Mouse (Mus musculus) hindbrain, embryonic 13.5 days (tissue): ENCODE measurements at regions not wholly inside any gene's neighbourhood (a gene's known extent, or its start where the extent isn't known, plus 50 kb on each side); places are given as distances from the start of the nearest gene placed in this dataset.
A peak's percentile ranks its signal among the peaks of the same experiment; 100 is the strongest.

ENCODE experiments used
- ATAC-seq: fragments of 200-750 bp; cut with Nextera tagmentation; 2 replicates; pipeline ENCODE4 v1.8.0; 2017; ENCODE audit warnings: moderate TSS enrichment; ENCODE audit not compliant: low FRiP score
- H3K27ac ChIP-seq: fragments of 300-500 bp; sonication (generic); 2 replicates; pipeline ENCODE4 v1.5.1; 2015; ENCODE audit warnings: inconsistent platforms, mild to moderate bottlenecking, moderate library complexity
- H3K27me3 ChIP-seq: fragments of 300-500 bp; sonication (generic); 2 replicates; pipeline ENCODE4 v1.6.1; 2015; ENCODE audit warnings: mild to moderate bottlenecking, inconsistent platforms
- H3K36me3 ChIP-seq: fragments of 300-500 bp; sonication (generic); 2 replicates; pipeline ENCODE4 v1.6.1; 2015; ENCODE audit warnings: mild to moderate bottlenecking, inconsistent platforms
- H3K4me1 ChIP-seq: fragments of 300-500 bp; sonication (generic); replicated peaks from 2 replicates; pipeline ENCODE4 v1.6.1; 2015; ENCODE audit warnings: inconsistent platforms
- H3K4me2 ChIP-seq: fragments of 300-500 bp; sonication (generic); 2 replicates; pipeline ENCODE4 v1.6.1; 2015; ENCODE audit warnings: inconsistent platforms, mild to moderate bottlenecking, moderate library complexity
- H3K4me3 ChIP-seq: fragments of 300-500 bp; sonication (generic); 2 replicates; pipeline ENCODE4 v1.5.1; 2015; ENCODE audit warnings: mild to moderate bottlenecking, inconsistent platforms
- H3K9ac ChIP-seq: fragments of 300-500 bp; sonication (generic); 2 replicates; pipeline ENCODE4 v1.6.1; 2015; ENCODE audit warnings: mild to moderate bottlenecking, inconsistent platforms
- H3K9me3 ChIP-seq: fragments of 300-500 bp; sonication (generic); 2 replicates; pipeline ENCODE4 v1.6.1; 2016; ENCODE audit warnings: inconsistent platforms
- WGBS: fragments of 180-500 bp; shearing (Covaris S2); methylation state at CpG from one replicate; pipeline ENCODE4 v1.1.7; 2015; 5-methylcytosine and 5-hydroxymethylcytosine counted together

GRCm38 (mm10) chr12:106764516-106764915 lies 723.9 kb upstream of the 3110018I06Rik start:
- WGBS: 84% methylated on average over 7 of the region's 7 CpGs
- Histone ChIP-seq H3K36me3 (no peaks in the 10 kb centered on the region), H3K27ac (no peak overlapping the region), H3K9ac (no peak overlapping the region), H3K9me3 (peaks cover 5% of the 10 kb centered on the region; the same call in 1 of the 2 replicates), H3K4me1 (no peaks in the 10 kb centered on the region), H3K4me3 (no peak overlapping the region), H3K4me2 (no peak overlapping the region), H3K27me3 (no peaks in the 10 kb centered on the region)
- no peak for ATAC-seq

GRCm38 (mm10) chr12:106773536-106773935 lies 714.9 kb upstream of the 3110018I06Rik start:
- H3K4me3 ChIP-seq: no peak overlapping the region
- H3K4me2 ChIP-seq: no peak overlapping the region
- H3K9me3 ChIP-seq: no peaks in the 10 kb centered on the region
- no peaks in the 10 kb centered on the region for H3K36me3 ChIP-seq
- H3K27ac ChIP-seq: no peak overlapping the region
- no peaks in the 10 kb centered on the region for H3K4me1 ChIP-seq
- no peak for ATAC-seq
- H3K27me3 ChIP-seq: no peaks in the 10 kb centered on the region
- H3K9ac ChIP-seq: no peak overlapping the region
- WGBS: 59% methylated on average over 4 of the region's 4 CpGs

GRCm38 (mm10) chr12:106796596-106796995 lies 691.8 kb upstream of the 3110018I06Rik start:
- ATAC-seq: no peak

GRCm38 (mm10) chr12:106819736-106820135 lies 668.7 kb upstream of the 3110018I06Rik start:
- no peak overlapping the region for H3K4me2 ChIP-seq
- H3K9ac ChIP-seq: no peak overlapping the region
- WGBS: 88% methylated on average over 6 of the region's 6 CpGs
- no peaks in the 10 kb centered on the region for H3K36me3 ChIP-seq
- H3K4me1 ChIP-seq: no peaks in the 10 kb centered on the region
- H3K9me3 ChIP-seq: no peaks in the 10 kb centered on the region
- ATAC-seq: no peak
- H3K4me3 ChIP-seq: no peak overlapping the region
- H3K27ac ChIP-seq: no peak overlapping the region
- H3K27me3 ChIP-seq: no peaks in the 10 kb centered on the region

More at GRCm38 (mm10) chr12:106796596-106796995, 691.8 kb upstream of the 3110018I06Rik start:
- Histone ChIP-seq H3K9me3 (no peaks in the 10 kb centered on the region), H3K9ac (no peak overlapping the region), H3K4me1 (0 out of 2 replicates have a peak, but pooled peaks cover 4% of the 10 kb centered on the region), H3K4me3 (no peak overlapping the region), H3K4me2 (no peak overlapping the region), H3K36me3 (no peaks in the 10 kb centered on the region), H3K27ac (no peak overlapping the region), H3K27me3 (no peaks in the 10 kb centered on the region)
- 77% methylated on average over 7 of the region's 7 CpGs for WGBS

GRCm38 (mm10) chr12:106822311-106822710 lies 666.1 kb upstream of the 3110018I06Rik start:
- H3K4me1 ChIP-seq: no peaks in the 10 kb centered on the region
- no peak overlapping the region for H3K9ac ChIP-seq
- no peak overlapping the region for H3K27ac ChIP-seq
- WGBS: 83% methylated on average over 4 of the region's 4 CpGs
- H3K36me3 ChIP-seq: no peaks in the 10 kb centered on the region
- H3K9me3 ChIP-seq: no peaks in the 10 kb centered on the region
- no peak overlapping the region for H3K4me3 ChIP-seq
- no peaks in the 10 kb centered on the region for H3K27me3 ChIP-seq
- no peak for ATAC-seq
- no peak overlapping the region for H3K4me2 ChIP-seq

GRCm38 (mm10) chr12:106828542-106828941 lies 659.9 kb upstream of the 3110018I06Rik start:
- no peak overlapping the region for H3K27ac ChIP-seq
- ATAC-seq: no peak
- 45% methylated on average over 3 of the region's 3 CpGs for WGBS

GRCm38 (mm10) chr12:106829323-106829722 lies 659.1 kb upstream of the 3110018I06Rik start:
- no peak for ATAC-seq
- Histone ChIP-seq H3K27me3 (no peaks in the 10 kb centered on the region), H3K9me3 (no peaks in the 10 kb centered on the region), H3K9ac (peak overlapping the region; percentile 56), H3K36me3 (no peaks in the 10 kb centered on the region), H3K4me1 (peaks cover 13% of the 10 kb centered on the region), H3K4me3 (no peak overlapping the region), H3K27ac (peak overlapping the region; percentile 55), H3K4me2 (no peak overlapping the region)
- WGBS: 19% methylated on average over 9 of the region's 9 CpGs

More at GRCm38 (mm10) chr12:106828542-106828941, 659.9 kb upstream of the 3110018I06Rik start:
- H3K4me1 ChIP-seq: peaks cover 13% of the 10 kb centered on the region
- no peaks in the 10 kb centered on the region for H3K36me3 ChIP-seq
- H3K4me3 ChIP-seq: no peak overlapping the region
- H3K9ac ChIP-seq: no peak overlapping the region
- no peaks in the 10 kb centered on the region for H3K9me3 ChIP-seq
- no peaks in the 10 kb centered on the region for H3K27me3 ChIP-seq
- H3K4me2 ChIP-seq: no peak overlapping the region

- Histone ChIP-seq H3K4me2 (no peak overlapping the region), H3K4me3 (no peak overlapping the region), H3K36me3 (no peaks in the 10 kb centered on the region), H3K9ac (no peak overlapping the region), H3K27ac (no peak overlapping the region), H3K4me1 (peaks cover 14% of the 10 kb centered on the region), H3K9me3 (no peaks in the 10 kb centered on the region), H3K27me3 (no peaks in the 10 kb centered on the region)
- 71% methylated on average over 3 of the region's 3 CpGs for WGBS
- ATAC-seq: no peak
Observed at GRCm38 (mm10) chr12:106835241-106835640, 653.2 kb upstream of the 3110018I06Rik start.

GRCm38 (mm10) chr12:106839618-106840017 lies 648.8 kb upstream of the 3110018I06Rik start:
- ATAC-seq: no peak
- Histone ChIP-seq H3K9ac (no peak overlapping the region), H3K4me2 (no peak overlapping the region), H3K4me3 (no peak overlapping the region), H3K4me1 (peaks cover 32% of the 10 kb centered on the region), H3K9me3 (no peaks in the 10 kb centered on the region), H3K36me3 (no peaks in the 10 kb centered on the region), H3K27me3 (no peaks in the 10 kb centered on the region), H3K27ac (peak overlapping the region; percentile 18; the same call in 1 of the 2 replicates)
- 25% methylated on average over 5 of the region's 5 CpGs for whole genome bisulfite sequencing

- no peak for ATAC-seq
- H3K27ac ChIP-seq: no peak overlapping the region
- 58% methylated on average over 9 of the region's 9 CpGs for WGBS
- H3K4me1 ChIP-seq: peaks cover 32% of the 10 kb centered on the region
- H3K27me3 ChIP-seq: peaks cover 3% of the 10 kb centered on the region; the same call in 1 of the 2 replicates
- H3K4me2 ChIP-seq: no peak overlapping the region
- no peaks in the 10 kb centered on the region for H3K36me3 ChIP-seq
- H3K9ac ChIP-seq: no peak overlapping the region
- H3K9me3 ChIP-seq: no peaks in the 10 kb centered on the region
- H3K4me3 ChIP-seq: no peak overlapping the region
Observed at GRCm38 (mm10) chr12:106840150-106840651, 648.2 kb upstream of the 3110018I06Rik start.

GRCm38 (mm10) chr12:106841996-106842395 lies 646.4 kb upstream of the 3110018I06Rik start:
- Histone ChIP-seq H3K4me2 (no peak overlapping the region), H3K4me1 (peaks cover 32% of the 10 kb centered on the region), H3K27me3 (peaks cover 4% of the 10 kb centered on the region; the same call in 1 of the 2 replicates), H3K9me3 (no peaks in the 10 kb centered on the region), H3K4me3 (no peak overlapping the region), H3K27ac (no peak overlapping the region; the same call in 1 of the 2 replicates), H3K36me3 (no peaks in the 10 kb centered on the region), H3K9ac (0 out of 2 replicates have a peak overlapping the region, but pooled peaks have one; percentile 39)
- WGBS: 48% methylated on average over 8 of the region's 8 CpGs
- no peak for ATAC-seq

GRCm38 (mm10) chr12:106842396-106842795 lies 646.0 kb upstream of the 3110018I06Rik start:
- ATAC-seq: no peak
- no peaks in the 10 kb centered on the region for H3K9me3 ChIP-seq
- H3K27me3 ChIP-seq: peaks cover 4% of the 10 kb centered on the region; the same call in 1 of the 2 replicates
- H3K4me2 ChIP-seq: no peak overlapping the region
- 0 out of 2 replicates have a peak overlapping the region, but pooled peaks have one; percentile 39 for H3K9ac ChIP-seq
- H3K4me3 ChIP-seq: no peak overlapping the region
- H3K27ac ChIP-seq: no peak overlapping the region; the same call in 1 of the 2 replicates
- WGBS: 38% methylated on average over 8 of the region's 8 CpGs
- H3K36me3 ChIP-seq: no peaks in the 10 kb centered on the region
- H3K4me1 ChIP-seq: peaks cover 32% of the 10 kb centered on the region

- Histone ChIP-seq H3K4me2 (no peak overlapping the region), H3K27me3 (0 out of 2 replicates have a peak, but pooled peaks cover 5% of the 10 kb centered on the region), H3K27ac (no peak overlapping the region), H3K9me3 (no peaks in the 10 kb centered on the region), H3K4me1 (peaks cover 6% of the 10 kb centered on the region; the same call in 1 of the 2 replicates), H3K9ac (no peak overlapping the region), H3K4me3 (no peak overlapping the region), H3K36me3 (no peaks in the 10 kb centered on the region)
- 79% methylated on average over 4 of the region's 4 CpGs for WGBS
- no peak for ATAC-seq
Observed at GRCm38 (mm10) chr12:106851666-106852065, 636.8 kb upstream of the 3110018I06Rik start.
